12 mouse cellular contexts compared by ENCODE assay signal in genomic region chr10:125809763-125810361, GRCm38 (mm10).
DNase-seq lines count a peak whose midpoint lies in the region; ATAC-seq and TF ChIP-seq lines count a peak whose summit lies in the region.
"Had no signal": no experiment of that assay in that cellular context is flagged by ENCODE, and none has a peak within 500 bp of the region (broad histone marks: within the 10 kb centered on the region; RNA-seq: fewer than 3 reads in every experiment).

No protein-coding gene starts in this region.

- H3K9ac ChIP-seq in lung, embryonic 14.5 days, result no peak overlapping the region
- no peak overlapping the region for H3K9ac ChIP-seq in hindbrain, embryonic 13.5 days
- H3K9ac ChIP-seq in neural tube, embryonic 11.5 days (ENCODE audit: low read length), result no peak overlapping the region
- H3K9ac ChIP-seq: forebrain, embryonic 15.5 days had no signal

- WGBS in lung, embryonic 14.5 days, result 53% methylated on average over 8 of the region's 8 CpGs
- 61% methylated on average over 8 of the region's 8 CpGs for WGBS in hindbrain, embryonic 13.5 days
- WGBS in neural tube, embryonic 11.5 days, result 45% methylated on average over 8 of the region's 8 CpGs

- no peaks in the 10 kb centered on the region for H3K36me3 ChIP-seq in lung, embryonic 14.5 days (ENCODE audit: insufficient read depth)
- no peaks in the 10 kb centered on the region for H3K36me3 ChIP-seq in hindbrain, embryonic 13.5 days
- no peaks in the 10 kb centered on the region for H3K36me3 ChIP-seq in neural tube, embryonic 11.5 days (ENCODE audit: control insufficient read depth, insufficient read depth, low read length)
- H3K36me3 ChIP-seq: forebrain, embryonic 15.5 days had no signal

- no peak overlapping the region for H3K4me2 ChIP-seq in lung, embryonic 14.5 days
- H3K4me2 ChIP-seq in hindbrain, embryonic 13.5 days, result no peak overlapping the region
- H3K4me2 ChIP-seq in neural tube, embryonic 11.5 days (ENCODE audit: low read depth), result no peak overlapping the region
- H3K4me2 ChIP-seq: forebrain, embryonic 15.5 days had no signal

- H3K27ac ChIP-seq in lung, embryonic 14.5 days (ENCODE audit: low read depth), result no peak overlapping the region
- no peak overlapping the region for H3K27ac ChIP-seq in hindbrain, embryonic 13.5 days
- peak overlapping the region; percentile 36; the same call in 1 of the 2 replicates for H3K27ac ChIP-seq in neural tube, embryonic 11.5 days (ENCODE audit: low read depth, low read length)
- H3K27ac ChIP-seq: forebrain, embryonic 15.5 days had no signal

- no peak for TF ChIP-seq CTCF in lung, embryonic 14.5 days (IDR thresholded peaks at IDR 0.05; ENCODE audit: low read depth)

- DNase-seq in lung, embryonic 14.5 days, result no peak
- no peak for DNase-seq in lung, postnatal 36 days
- peak; percentile 59 for DNase-seq in embryo, embryonic 11.5 days (ENCODE audit: low read depth, low spot score)
- peak; percentile 38 for DNase-seq in neural tube, embryonic 11.5 days (ENCODE audit: low spot score)
- no peak for DNase-seq in retina, postnatal 1 day
- no peak for DNase-seq in spleen, postnatal 36 days (ENCODE audit: low spot score in 2 of 2)
- no peak for DNase-seq in left cerebral cortex, adult 9 months (ENCODE audit: low spot score in 2 of 2)
- DNase-seq: adrenal gland, adult 8-10 months; kidney, adult 2 months had no signal

- H3K27me3 ChIP-seq in lung, embryonic 14.5 days (ENCODE audit: insufficient read depth, low read length), result no peaks in the 10 kb centered on the region
- no peaks in the 10 kb centered on the region for H3K27me3 ChIP-seq in hindbrain, embryonic 13.5 days
- H3K27me3 ChIP-seq in neural tube, embryonic 11.5 days (ENCODE audit: control insufficient read depth, insufficient read depth, low read length), result no peaks in the 10 kb centered on the region
- H3K27me3 ChIP-seq: forebrain, embryonic 15.5 days; megakaryocyte, embryonic 14.5 days had no signal

- no peaks in the 10 kb centered on the region for H3K9me3 ChIP-seq in lung, embryonic 14.5 days (ENCODE audit: low read depth, low read length)
- H3K9me3 ChIP-seq in hindbrain, embryonic 13.5 days, result no peaks in the 10 kb centered on the region
- no peaks in the 10 kb centered on the region for H3K9me3 ChIP-seq in neural tube, embryonic 11.5 days (ENCODE audit: control insufficient read depth, low read length)
- H3K9me3 ChIP-seq: forebrain, embryonic 15.5 days had no signal

- H3K4me1 ChIP-seq in lung, embryonic 14.5 days (ENCODE audit: insufficient read depth), result peaks cover 8% of the 10 kb centered on the region
- peaks cover 11% of the 10 kb centered on the region; the same call in 1 of the 2 replicates for H3K4me1 ChIP-seq in hindbrain, embryonic 13.5 days (replicated peaks)
- H3K4me1 ChIP-seq in neural tube, embryonic 11.5 days (ENCODE audit: control insufficient read depth, insufficient read depth, low read length), result 0 out of 2 replicates have a peak, but pooled peaks cover 5% of the 10 kb centered on the region
- H3K4me1 ChIP-seq: forebrain, embryonic 15.5 days; megakaryocyte, embryonic 14.5 days had no signal

- ATAC-seq in lung, embryonic 14.5 days (ENCODE audit: insufficient read depth), result peak; percentile 58
- peak; percentile 59 for ATAC-seq in hindbrain, embryonic 13.5 days (ENCODE audit: low FRiP score)
- peak; percentile 67 for ATAC-seq in neural tube, embryonic 11.5 days (ENCODE audit: insufficient read depth, low FRiP score, low TSS enrichment)
- ATAC-seq: forebrain, embryonic 15.5 days had no signal

- no peak overlapping the region for H3K4me3 ChIP-seq in lung, embryonic 14.5 days (ENCODE audit: low read depth, low read length)
- H3K4me3 ChIP-seq in hindbrain, embryonic 13.5 days, result no peak overlapping the region
- H3K4me3 ChIP-seq in neural tube, embryonic 11.5 days (ENCODE audit: low read depth, low read length), result no peak overlapping the region
- H3K4me3 ChIP-seq: forebrain, embryonic 15.5 days; megakaryocyte, embryonic 14.5 days had no signal

Comparison
In these comparisons a context has a peak if more than half of its experiments do, and no peak if none do; other contexts are left out.
1. DNase-seq: peak in embryo, embryonic 11.5 days (single experiment) and neural tube, embryonic 11.5 days (single experiment); none in lung, embryonic 14.5 days (single experiment), lung, postnatal 36 days (single experiment), retina, postnatal 1 day (single experiment), spleen, postnatal 36 days (0 of 2) and left cerebral cortex, adult 9 months (0 of 2).
2. Peak in every context shown above with its lines, with median percentiles within 50 percentile points of each other: ATAC-seq.